Mouse (Mus musculus) lung, postnatal 0 days (tissue): Measurements from ENCODE around the gene Espl1.

Experiments
- CTCF ChIP-seq: IDR thresholded peaks from 2 replicates; pipeline ENCODE4 v1.5.1; 2016; ENCODE audit warnings: antibody characterized with exemption, mild to moderate bottlenecking
- EP300 ChIP-seq: IDR thresholded peaks from 2 replicates; pipeline ENCODE4 v1.6.1; 2016; ENCODE audit warnings: antibody characterized with exemption, mild to moderate bottlenecking, control low read depth

- TF ChIP-seq CTCF = no peak
- TF ChIP-seq EP300 = no peak
Measured at GRCm38 (mm10) chr15:102326892-102327291, 30.8 kb downstream of the Espl1 start.
